Mouse (Mus musculus): ENCODE data around the gene Per2.

DNA sequence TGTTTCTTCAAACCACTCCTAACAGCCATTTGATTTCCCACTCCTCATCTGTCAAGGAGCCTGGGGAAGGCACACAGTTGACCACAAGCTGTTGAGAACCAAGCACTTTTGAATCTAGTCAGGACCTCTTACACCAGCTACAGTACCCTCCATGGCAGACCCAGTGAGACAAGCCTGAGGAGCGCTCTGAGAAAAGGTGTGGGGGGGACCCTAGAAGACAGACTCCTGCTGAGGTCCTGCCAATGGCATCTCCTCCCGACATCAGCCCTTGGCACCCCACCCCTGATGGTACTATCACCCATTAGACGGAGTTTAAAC lies 22.1 kb downstream of the Per2 start:
- TF ChIP-seq POLR2A (IDR thresholded peaks at IDR 0.05; ENCODE audit: low read depth, low read length) (no peak), CTCF (IDR thresholded peaks at IDR 0.05; ENCODE audit: borderline replicate concordance, insufficient read depth, low read length) (no peak)

Data from embryonic fibroblast, embryonic 13.5 days (primary cell).